Mouse (Mus musculus): ENCODE data around the gene Vdr. TPM values are rescaled to one million over a fixed set of nuclear protein-coding genes. Genes with fewer than 3 reads are reported as not detected.

The Vdr gene
- polyA plus RNA-seq, 1 experiment from 2014 or later, result 20.6 TPM

GRCm38 (mm10) chr15:97860353-97860752 is 50.1 kb downstream of the Vdr start:
- Histone ChIP-seq H3K4me1 (replicated peaks; ENCODE audit: insufficient read depth, low read length) (no peaks in the 10 kb centered on the region), H3K27ac (no peak overlapping the region), H3K4me3 (replicated peaks; ENCODE audit: low read depth, low read length) (no peak overlapping the region), H3K9ac (ENCODE audit: low read depth, low read length) (no peak overlapping the region), H3K9me3 (replicated peaks; ENCODE audit: low read length) (no peaks in the 10 kb centered on the region), H3K27me3 (ENCODE audit: insufficient read depth, low read length) (no peaks in the 10 kb centered on the region), H3K36me3 (ENCODE audit: insufficient read depth, low read length) (0 out of 2 replicates have a peak, but pooled peaks cover 2% of the 10 kb centered on the region), H3K4me2 (ENCODE audit: low read length) (no peak overlapping the region)
- TF ChIP-seq CTCF (IDR thresholded peaks at IDR 0.05; ENCODE audit: low read depth), result no peak
- no peak for DNase-seq (ENCODE audit: low spot score)
- no peak for ATAC-seq (replicated peaks; ENCODE audit: low FRiP score, low read depth)
- 85% methylated on average over 3 of the region's 3 CpGs for WGBS

- 79% methylated on average over 4 of the region's 4 CpGs for WGBS
- no peaks in the 10 kb centered on the region for H3K4me1 ChIP-seq (replicated peaks; ENCODE audit: insufficient read depth, low read length)
- no peak overlapping the region for H3K9ac ChIP-seq (ENCODE audit: low read depth, low read length)
- no peaks in the 10 kb centered on the region for H3K9me3 ChIP-seq (replicated peaks; ENCODE audit: low read length)
- H3K36me3 ChIP-seq (ENCODE audit: insufficient read depth, low read length), result 0 out of 2 replicates have a peak, but pooled peaks cover 2% of the 10 kb centered on the region
- H3K27ac ChIP-seq, result no peak overlapping the region
- no peak overlapping the region for H3K4me3 ChIP-seq (replicated peaks; ENCODE audit: low read depth, low read length)
- DNase-seq (ENCODE audit: low spot score) (no peak), ATAC-seq (replicated peaks; ENCODE audit: low FRiP score, low read depth) (no peak)
- no peak for TF ChIP-seq CTCF (IDR thresholded peaks at IDR 0.05; ENCODE audit: low read depth)
- H3K27me3 ChIP-seq (ENCODE audit: insufficient read depth, low read length), result no peaks in the 10 kb centered on the region
- H3K4me2 ChIP-seq (ENCODE audit: low read length), result no peak overlapping the region
These were observed 52.0 kb downstream of the Vdr start for GRCm38 (mm10) chr15:97858431-97858830.

GRCm38 (mm10) chr15:97854551-97854950 is 55.9 kb downstream of the Vdr start:
- Histone ChIP-seq H3K9ac (ENCODE audit: low read depth, low read length) (no peak overlapping the region), H3K4me3 (replicated peaks; ENCODE audit: low read depth, low read length) (no peak overlapping the region), H3K27ac (no peak overlapping the region), H3K4me2 (ENCODE audit: low read length) (no peak overlapping the region), H3K4me1 (replicated peaks; ENCODE audit: insufficient read depth, low read length) (no peaks in the 10 kb centered on the region), H3K36me3 (ENCODE audit: insufficient read depth, low read length) (0 out of 2 replicates have a peak, but pooled peaks cover 2% of the 10 kb centered on the region), H3K27me3 (ENCODE audit: insufficient read depth, low read length) (no peaks in the 10 kb centered on the region), H3K9me3 (replicated peaks; ENCODE audit: low read length) (no peaks in the 10 kb centered on the region)
- DNase-seq (ENCODE audit: low spot score) (no peak), ATAC-seq (replicated peaks; ENCODE audit: low FRiP score, low read depth) (no peak)
- WGBS, result 53% methylated on average over 6 of the region's 6 CpGs
- TF ChIP-seq CTCF (IDR thresholded peaks at IDR 0.05; ENCODE audit: low read depth), result no peak

GRCm38 (mm10) chr15:97854059-97854458 is 56.4 kb downstream of the Vdr start:
- 0 out of 2 replicates have a peak, but pooled peaks cover 2% of the 10 kb centered on the region for H3K36me3 ChIP-seq (ENCODE audit: insufficient read depth, low read length)
- no peaks in the 10 kb centered on the region for H3K27me3 ChIP-seq (ENCODE audit: insufficient read depth, low read length)
- no peak overlapping the region for H3K9ac ChIP-seq (ENCODE audit: low read depth, low read length)
- no peaks in the 10 kb centered on the region for H3K4me1 ChIP-seq (replicated peaks; ENCODE audit: insufficient read depth, low read length)
- ATAC-seq (replicated peaks; ENCODE audit: low FRiP score, low read depth) (no peak), DNase-seq (ENCODE audit: low spot score) (peak; percentile 37)
- H3K9me3 ChIP-seq (replicated peaks; ENCODE audit: low read length), result no peaks in the 10 kb centered on the region
- 56% methylated on average over 8 of the region's 8 CpGs for WGBS
- no peak overlapping the region for H3K4me3 ChIP-seq (replicated peaks; ENCODE audit: low read depth, low read length)
- H3K4me2 ChIP-seq (ENCODE audit: low read length), result no peak overlapping the region
- no peak overlapping the region for H3K27ac ChIP-seq
- peak; percentile 60 for TF ChIP-seq CTCF (IDR thresholded peaks at IDR 0.05; ENCODE audit: low read depth)

- Histone ChIP-seq H3K4me1 (replicated peaks; ENCODE audit: insufficient read depth, low read length) (no peaks in the 10 kb centered on the region), H3K27ac (no peak overlapping the region), H3K36me3 (ENCODE audit: insufficient read depth, low read length) (0 out of 2 replicates have a peak, but pooled peaks cover 2% of the 10 kb centered on the region), H3K27me3 (ENCODE audit: insufficient read depth, low read length) (no peaks in the 10 kb centered on the region), H3K4me2 (ENCODE audit: low read length) (no peak overlapping the region), H3K9ac (ENCODE audit: low read depth, low read length) (no peak overlapping the region), H3K4me3 (replicated peaks; ENCODE audit: low read depth, low read length) (no peak overlapping the region), H3K9me3 (replicated peaks; ENCODE audit: low read length) (no peaks in the 10 kb centered on the region)
- ATAC-seq (replicated peaks; ENCODE audit: low FRiP score, low read depth), result no peak
- TF ChIP-seq CTCF (IDR thresholded peaks at IDR 0.05; ENCODE audit: low read depth), result no peak
- DNase-seq (ENCODE audit: low spot score), result no peak
- WGBS, result 89% methylated on average over 3 of the region's 3 CpGs
These were observed 58.1 kb downstream of the Vdr start for GRCm38 (mm10) chr15:97852291-97852690.

GRCm38 (mm10) chr15:97851011-97851410 is 59.4 kb downstream of the Vdr start:
- Histone ChIP-seq H3K9ac (ENCODE audit: low read depth, low read length) (no peak overlapping the region), H3K4me3 (replicated peaks; ENCODE audit: low read depth, low read length) (no peak overlapping the region), H3K36me3 (ENCODE audit: insufficient read depth, low read length) (no peaks in the 10 kb centered on the region), H3K27me3 (ENCODE audit: insufficient read depth, low read length) (no peaks in the 10 kb centered on the region), H3K4me1 (replicated peaks; ENCODE audit: insufficient read depth, low read length) (no peaks in the 10 kb centered on the region), H3K27ac (no peak overlapping the region), H3K4me2 (ENCODE audit: low read length) (no peak overlapping the region), H3K9me3 (replicated peaks; ENCODE audit: low read length) (no peaks in the 10 kb centered on the region)
- WGBS, result 85% methylated on average over 5 of the region's 5 CpGs
- no peak for TF ChIP-seq CTCF (IDR thresholded peaks at IDR 0.05; ENCODE audit: low read depth)
- ATAC-seq (replicated peaks; ENCODE audit: low FRiP score, low read depth) (no peak), DNase-seq (ENCODE audit: low spot score) (no peak)

- H3K4me3 ChIP-seq (replicated peaks; ENCODE audit: low read depth, low read length), result no peak overlapping the region
- ATAC-seq (replicated peaks; ENCODE audit: low FRiP score, low read depth), result no peak
- WGBS, result 8% methylated on average over 2 of the region's 2 CpGs
- peak; percentile 67 for DNase-seq (ENCODE audit: low spot score)
- TF ChIP-seq CTCF (IDR thresholded peaks at IDR 0.05; ENCODE audit: low read depth), result peak; percentile 74
- no peaks in the 10 kb centered on the region for H3K9me3 ChIP-seq (replicated peaks; ENCODE audit: low read length)
- no peaks in the 10 kb centered on the region for H3K4me1 ChIP-seq (replicated peaks; ENCODE audit: insufficient read depth, low read length)
- no peak overlapping the region for H3K27ac ChIP-seq
- no peaks in the 10 kb centered on the region for H3K27me3 ChIP-seq (ENCODE audit: insufficient read depth, low read length)
- no peak overlapping the region for H3K4me2 ChIP-seq (ENCODE audit: low read length)
- no peaks in the 10 kb centered on the region for H3K36me3 ChIP-seq (ENCODE audit: insufficient read depth, low read length)
- H3K9ac ChIP-seq (ENCODE audit: low read depth, low read length), result no peak overlapping the region
These were observed 60.0 kb downstream of the Vdr start for GRCm38 (mm10) chr15:97850441-97850840.

Measured in kidney, postnatal 0 days (tissue).